Mouse (Mus musculus) hindbrain, embryonic 14.5 days (tissue): ENCODE results near the gene Zbtb38. TPM values are rescaled to one million over a fixed set of nuclear protein-coding genes. Genes with fewer than 3 reads are reported as not detected.
"Not testable (repeated sequence)": the region's sequence is repeated elsewhere in the genome, so short reads cannot be mapped to it uniquely, and the experiment has no call there.

Source experiments
- ATAC-seq: fragments of 200-750 bp; cut with Nextera tagmentation; 2 replicates; pipeline ENCODE4 v1.8.0; 2017; ENCODE audit warnings: moderate number of reproducible peaks, mild to moderate bottlenecking, moderate TSS enrichment, moderate library complexity; ENCODE audit not compliant: low FRiP score
- DNase-seq: peaks from one replicate; pipeline ENCODE4 v3.0.0-alpha.2; 2015; ENCODE audit warnings: low spot score
- H3K27ac ChIP-seq: fragments of 300-500 bp; sonication (generic); 2 replicates; pipeline ENCODE4 v1.5.1; 2014; ENCODE audit warnings: mild to moderate bottlenecking, moderate library complexity
- H3K27me3 ChIP-seq: fragments of 300-500 bp; sonication (generic); 2 replicates; pipeline ENCODE4 v1.6.1; 2014; ENCODE audit warnings: mild to moderate bottlenecking, low read length, mixed read lengths; ENCODE audit not compliant: control insufficient read depth, insufficient read depth
- H3K36me3 ChIP-seq: fragments of 300-500 bp; sonication (generic); replicated peaks from 2 replicates; pipeline ENCODE4 v1.6.1; 2014; ENCODE audit not compliant: control insufficient read depth, insufficient read depth
- H3K4me1 ChIP-seq: fragments of 300-500 bp; sonication (generic); replicated peaks from 2 replicates; pipeline ENCODE4 v1.6.1; 2014; ENCODE audit warnings: antibody characterized with exemption, low read length, mixed read lengths; ENCODE audit not compliant: control insufficient read depth, insufficient read depth
- H3K4me2 ChIP-seq: fragments of 300-500 bp; sonication (generic); replicated peaks from 2 replicates; pipeline ENCODE4 v1.6.1; 2014; ENCODE audit warnings: mild to moderate bottlenecking, moderate library complexity
- H3K4me3 ChIP-seq: fragments of 300-500 bp; sonication (generic); replicated peaks from 2 replicates; pipeline ENCODE4 v1.5.1; 2014; ENCODE audit warnings: mild to moderate bottlenecking, low read length
- H3K9ac ChIP-seq: fragments of 300-500 bp; sonication (generic); 2 replicates; pipeline ENCODE4 v1.6.1; 2014
- H3K9me3 ChIP-seq: fragments of 300-500 bp; sonication (generic); 2 replicates; pipeline ENCODE4 v1.6.1; 2016; ENCODE audit warnings: low read length; ENCODE audit not compliant: control insufficient read depth
- WGBS: fragments of 180-500 bp; shearing (Covaris S2); extraction: QIAGEN DNeasy Blood & Tissue Kit; methylation state at CpG from one replicate; pipeline ENCODE4 v1.1.7; 2014; 5-methylcytosine and 5-hydroxymethylcytosine counted together
- polyA plus RNA-seq: library from polyadenylated mRNA; unstranded; fragments of >200 nt; fragmentation: Nextera tagmentation; extraction: Ambion mirVana; gene quantifications from 2 replicates; pipeline ENCODE4 v1.2.1, GENCODE M21; 2014

Zbtb38 gene
- polyA plus RNA-seq, 1 experiment from 2014 or later: 52.2 TPM

DNA sequence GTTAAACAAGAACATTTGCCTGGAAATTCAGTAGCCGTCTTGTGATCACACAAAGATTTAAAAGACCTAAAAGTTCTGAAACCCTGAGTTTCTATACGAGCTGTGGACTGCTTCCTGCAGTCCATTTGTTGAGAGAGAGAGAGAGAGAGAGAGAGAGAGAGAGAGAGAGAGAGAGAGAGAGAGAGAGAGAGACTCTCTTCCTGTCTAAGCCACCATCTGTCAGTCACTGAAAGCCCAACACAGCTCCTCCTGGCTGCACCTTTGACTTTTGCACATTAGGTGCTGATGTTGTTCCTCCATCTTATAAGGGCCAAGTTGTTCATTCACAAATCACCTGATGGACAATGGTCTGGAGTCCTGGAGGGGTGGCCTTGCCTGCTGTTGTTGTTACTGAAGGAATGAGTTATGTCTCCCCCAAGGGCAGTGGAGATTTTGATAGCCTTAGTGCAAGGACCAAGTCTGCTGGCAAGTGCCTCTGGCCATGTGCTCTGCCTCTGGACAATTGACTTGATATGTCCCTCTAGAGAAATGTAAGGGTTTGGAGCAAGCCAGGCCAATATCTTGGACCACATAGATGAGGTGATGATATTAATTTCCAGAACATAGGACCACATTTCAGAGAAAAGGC is 105.8 kb downstream of the Zbtb38 start:
- Histone ChIP-seq H3K4me2 (no peak overlapping the region), H3K9ac (no peak overlapping the region), H3K27ac (no peak overlapping the region), H3K4me3 (no peak overlapping the region), H3K27me3 (no peaks in the 10 kb centered on the region), H3K9me3 (0 out of 2 replicates have a peak, but pooled peaks cover 3% of the 10 kb centered on the region), H3K36me3 (no peaks in the 10 kb centered on the region), H3K4me1 (no peaks in the 10 kb centered on the region)
- no peak for ATAC-seq
- no peak for DNase-seq
- WGBS: 67% methylated on average over 2 of the region's 2 CpGs

DNA sequence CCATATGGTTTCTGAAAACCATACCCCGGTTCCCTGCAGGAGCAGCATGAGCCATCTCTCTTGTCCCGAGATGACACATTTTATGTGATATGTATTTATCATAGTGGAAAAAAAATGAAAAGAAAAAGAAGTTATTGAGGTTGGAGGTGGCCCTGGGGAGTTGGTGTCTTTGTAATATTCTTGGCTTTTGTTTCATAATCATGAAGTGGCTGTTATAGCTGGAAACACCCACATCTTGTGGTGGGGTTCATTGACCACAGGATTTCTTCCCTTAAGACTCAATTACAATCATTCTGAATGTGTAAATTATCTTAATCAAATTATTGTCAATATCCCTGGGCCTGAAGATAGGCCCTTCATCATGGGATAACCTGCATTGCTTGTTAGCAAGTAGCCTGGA is 107.8 kb downstream of the Zbtb38 start:
- no peaks in the 10 kb centered on the region for H3K36me3 ChIP-seq
- H3K27me3 ChIP-seq: no peaks in the 10 kb centered on the region
- WGBS: 82% methylated on average over 2 of the region's 2 CpGs
- 0 out of 2 replicates have a peak, but pooled peaks cover 3% of the 10 kb centered on the region for H3K9me3 ChIP-seq
- ATAC-seq (no peak), DNase-seq (no peak)
- no peak overlapping the region for H3K4me3 ChIP-seq
- H3K9ac ChIP-seq: no peak overlapping the region
- no peak overlapping the region for H3K4me2 ChIP-seq
- no peak overlapping the region for H3K27ac ChIP-seq
- no peaks in the 10 kb centered on the region for H3K4me1 ChIP-seq

DNA sequence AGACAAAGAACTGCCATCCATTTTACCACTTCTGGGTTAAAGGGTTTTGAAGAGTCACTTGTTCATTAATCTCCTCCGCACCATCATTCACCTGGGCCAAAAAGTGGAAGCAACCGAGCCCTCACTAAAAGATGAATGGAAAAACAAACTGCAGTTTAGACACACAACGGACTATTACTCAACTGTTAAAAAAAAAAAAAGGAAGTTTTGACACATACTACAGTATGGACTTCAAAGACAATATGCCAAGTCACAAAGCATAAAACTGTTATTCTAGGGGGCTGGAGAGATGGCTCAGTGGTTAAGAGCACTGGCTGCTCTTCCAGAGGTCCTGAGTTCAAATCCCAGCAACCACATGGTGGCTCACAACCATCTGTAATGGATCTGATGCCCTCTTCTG is 108.6 kb downstream of the Zbtb38 start:
- H3K4me2 ChIP-seq, ATAC-seq, H3K9me3 ChIP-seq, DNase-seq, H3K4me3 ChIP-seq, H3K27ac ChIP-seq, H3K27me3 ChIP-seq, H3K36me3 ChIP-seq, H3K9ac ChIP-seq, H3K4me1 ChIP-seq: not testable (repeated sequence)
- WGBS: 92% methylated on average over 3 of the region's 3 CpGs

DNA sequence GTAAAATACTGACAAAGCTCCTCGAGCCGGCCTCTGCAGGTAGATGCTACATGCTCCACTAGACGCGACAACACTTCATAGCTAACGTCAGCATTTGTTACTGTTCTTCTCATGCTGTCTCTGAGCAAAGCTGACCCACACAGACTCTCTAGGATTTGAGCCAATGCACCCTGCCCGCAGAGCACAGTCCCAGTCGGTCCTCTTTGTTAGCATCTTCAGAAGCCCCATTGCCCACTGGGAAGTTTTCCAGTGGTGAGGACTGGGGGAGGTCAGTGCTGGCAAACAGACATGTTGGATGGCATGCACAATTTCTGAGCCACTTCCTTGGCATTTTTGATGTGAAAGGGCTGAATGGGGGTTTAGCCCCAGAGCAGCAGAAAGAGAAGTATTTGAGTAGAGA is 113.2 kb downstream of the Zbtb38 start:
- no peak for DNase-seq
- ATAC-seq: no peak
- no peak overlapping the region for H3K4me3 ChIP-seq
- no peaks in the 10 kb centered on the region for H3K36me3 ChIP-seq
- H3K9me3 ChIP-seq: 0 out of 2 replicates have a peak, but pooled peaks cover 3% of the 10 kb centered on the region
- WGBS: 80% methylated on average over 7 of the region's 7 CpGs
- no peak overlapping the region for H3K4me2 ChIP-seq
- H3K27ac ChIP-seq: no peak overlapping the region
- H3K9ac ChIP-seq: no peak overlapping the region
- H3K27me3 ChIP-seq: no peaks in the 10 kb centered on the region
- no peaks in the 10 kb centered on the region for H3K4me1 ChIP-seq

DNA sequence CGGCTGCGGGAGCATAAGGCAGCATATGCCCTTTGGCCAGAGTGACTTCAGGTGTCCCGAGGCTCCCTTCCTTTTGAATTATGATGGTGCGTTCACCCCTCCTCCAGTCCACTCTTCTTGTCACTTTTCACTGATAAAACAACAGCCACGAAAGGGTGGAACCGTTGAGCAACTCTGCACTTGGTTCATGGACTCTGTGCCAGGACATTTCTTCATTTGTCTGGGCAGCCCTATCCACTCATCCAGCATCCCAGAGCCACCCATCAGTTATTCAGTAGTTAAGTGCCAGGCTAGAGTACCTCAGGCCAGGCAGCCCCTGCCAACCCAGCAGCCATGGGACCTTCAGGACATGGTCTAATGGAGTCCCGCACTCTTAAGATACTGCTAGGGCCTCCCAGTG is 114.1 kb downstream of the Zbtb38 start:
- ATAC-seq (no peak), DNase-seq (no peak)
- Histone ChIP-seq H3K9ac (no peak overlapping the region), H3K27me3 (no peaks in the 10 kb centered on the region), H3K9me3 (0 out of 2 replicates have a peak, but pooled peaks cover 3% of the 10 kb centered on the region), H3K4me1 (no peaks in the 10 kb centered on the region), H3K4me2 (no peak overlapping the region), H3K27ac (no peak overlapping the region), H3K36me3 (no peaks in the 10 kb centered on the region), H3K4me3 (no peak overlapping the region)
- WGBS: 94% methylated on average over 7 of the region's 7 CpGs

DNA sequence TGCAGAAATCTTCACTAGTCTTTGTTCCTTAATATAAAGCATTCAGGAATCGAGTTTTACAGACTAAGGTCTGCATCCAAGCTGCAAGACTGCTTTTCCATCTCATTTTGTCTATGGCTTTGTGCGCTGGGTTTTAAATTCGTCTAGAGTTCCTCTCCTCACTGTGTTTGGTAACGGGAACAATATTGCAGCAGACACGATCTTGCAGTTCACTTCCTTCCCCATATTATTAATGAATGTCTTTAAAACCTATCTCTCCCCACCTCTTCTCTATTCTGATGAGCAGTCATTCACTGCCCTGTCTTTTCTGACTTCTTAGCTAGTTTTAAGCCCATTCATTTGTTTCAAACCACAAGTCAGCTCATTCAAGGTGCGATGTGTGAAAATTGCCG is 115.5 kb downstream of the Zbtb38 start:
- no peak for DNase-seq
- 72% methylated on average over 7 of the region's 7 CpGs for WGBS
- Histone ChIP-seq H3K27me3 (no peaks in the 10 kb centered on the region), H3K9ac (no peak overlapping the region), H3K9me3 (no peaks in the 10 kb centered on the region), H3K27ac (no peak overlapping the region), H3K36me3 (no peaks in the 10 kb centered on the region), H3K4me2 (no peak overlapping the region), H3K4me1 (no peaks in the 10 kb centered on the region), H3K4me3 (no peak overlapping the region)
- ATAC-seq: no peak

DNA sequence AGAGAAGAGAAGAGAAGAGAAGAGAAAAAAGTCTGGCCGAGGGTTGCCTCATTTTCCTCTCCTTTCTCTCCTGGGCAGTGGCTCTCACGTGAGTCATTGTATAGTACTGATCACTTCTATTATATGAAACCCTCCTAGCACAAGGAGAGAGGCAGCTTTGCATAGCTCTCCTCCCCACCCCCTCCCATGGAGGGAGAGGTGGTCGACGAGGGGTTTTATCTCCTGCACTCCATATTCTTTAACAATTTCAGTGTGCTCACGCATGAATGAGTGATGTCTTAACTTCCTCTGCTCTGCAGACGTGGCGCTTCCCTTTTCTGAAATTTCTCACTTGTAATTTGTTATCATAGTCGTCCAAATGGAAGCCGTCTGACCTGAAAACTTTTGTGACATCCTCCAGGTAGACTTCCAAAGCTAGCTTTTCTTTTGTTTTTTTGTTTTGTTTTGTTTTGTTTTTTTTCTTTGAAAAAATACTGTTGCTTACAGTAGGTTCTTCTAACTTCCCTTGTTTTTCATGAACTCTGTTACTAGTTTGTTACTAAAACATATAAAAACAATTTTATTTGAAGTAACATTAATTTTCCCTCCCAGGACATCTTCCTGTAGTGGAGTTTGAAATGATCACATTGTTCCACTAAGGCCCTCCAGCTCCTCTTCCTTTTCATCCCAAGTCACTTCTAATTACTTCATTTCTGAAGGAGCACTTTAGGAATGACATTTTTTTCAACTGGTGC is 116.0 kb downstream of the Zbtb38 start:
- DNase-seq: no peak
- no peak for ATAC-seq
- WGBS: 56% methylated on average over 9 of the region's 9 CpGs
- Histone ChIP-seq H3K4me1 (no peaks in the 10 kb centered on the region), H3K4me2 (no peak overlapping the region), H3K27me3 (no peaks in the 10 kb centered on the region), H3K36me3 (no peaks in the 10 kb centered on the region), H3K9ac (no peak overlapping the region), H3K9me3 (no peaks in the 10 kb centered on the region), H3K4me3 (no peak overlapping the region), H3K27ac (no peak overlapping the region)

DNA sequence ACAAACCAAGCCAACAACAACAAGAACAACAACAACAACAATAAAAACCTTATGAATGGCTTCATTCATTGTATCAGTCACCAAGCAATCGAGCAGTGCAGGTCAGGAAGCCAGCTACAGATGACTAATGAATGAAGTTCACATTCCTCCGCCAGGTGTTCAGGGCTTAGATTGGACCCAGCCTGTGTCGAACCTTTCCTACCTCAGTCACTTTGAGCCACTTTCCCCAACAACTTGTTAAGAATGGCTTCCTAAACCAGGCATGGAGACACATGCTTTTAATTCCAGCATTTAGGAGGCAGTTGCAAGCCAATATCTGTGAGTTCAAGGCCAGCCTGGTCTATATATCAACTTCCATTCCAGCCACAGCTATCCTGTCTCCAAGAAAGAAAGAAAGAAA is 116.7 kb downstream of the Zbtb38 start:
- H3K27ac ChIP-seq: no peak overlapping the region
- H3K27me3 ChIP-seq: no peaks in the 10 kb centered on the region
- no peaks in the 10 kb centered on the region for H3K9me3 ChIP-seq
- ATAC-seq: no peak
- H3K36me3 ChIP-seq: no peaks in the 10 kb centered on the region
- H3K4me2 ChIP-seq: no peak overlapping the region
- H3K4me3 ChIP-seq: no peak overlapping the region
- no peaks in the 10 kb centered on the region for H3K4me1 ChIP-seq
- no peak overlapping the region for H3K9ac ChIP-seq
- 89% methylated on average over 3 of the region's 3 CpGs for WGBS
- DNase-seq: no peak

DNA sequence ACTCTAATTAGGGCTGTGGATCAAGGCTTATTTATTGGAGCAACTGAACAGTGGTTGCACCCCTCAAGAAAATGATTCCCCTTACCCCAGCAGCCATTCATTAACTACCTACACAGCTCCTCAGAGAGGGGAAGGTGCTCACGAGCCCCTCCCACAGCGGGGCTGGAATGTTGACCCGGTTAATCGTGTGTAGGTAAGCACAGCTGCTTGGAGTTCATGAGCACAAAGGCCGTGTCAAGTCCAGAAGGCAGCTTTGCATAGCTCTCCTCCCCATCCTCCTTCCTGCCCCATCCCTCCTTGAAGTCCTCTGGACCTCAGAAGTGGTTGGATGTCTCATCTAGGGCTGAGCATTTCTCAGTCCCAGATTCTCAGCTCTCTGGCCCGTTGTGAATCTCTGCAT is 117.5 kb downstream of the Zbtb38 start:
- DNase-seq: no peak
- no peak overlapping the region for H3K4me3 ChIP-seq
- no peak overlapping the region for H3K9ac ChIP-seq
- H3K9me3 ChIP-seq: no peaks in the 10 kb centered on the region
- no peak overlapping the region for H3K27ac ChIP-seq
- H3K27me3 ChIP-seq: no peaks in the 10 kb centered on the region
- no peak overlapping the region for H3K4me2 ChIP-seq
- H3K4me1 ChIP-seq: 0 out of 2 replicates have a peak, but pooled peaks cover under 1% of the 10 kb centered on the region
- 80% methylated on average over 6 of the region's 6 CpGs for WGBS
- no peak for ATAC-seq
- no peaks in the 10 kb centered on the region for H3K36me3 ChIP-seq
